Mouse (Mus musculus): ENCODE data around the gene Edem2. TPM values are rescaled to one million over a fixed set of nuclear protein-coding genes. Genes with fewer than 3 reads are reported as not detected.
"Not testable (repeated sequence)": the region's sequence is repeated elsewhere in the genome, so short reads cannot be mapped to it uniquely, and the experiment has no call there.

Gene Edem2
- polyA plus RNA-seq, 1 experiment from 2014 or later: 44.8 TPM

- WGBS: 49% methylated on average over 9 of the region's 9 CpGs
- H3K36me3 ChIP-seq (ENCODE audit: insufficient read depth, low read length): no peaks in the 10 kb centered on the region
- H3K9me3 ChIP-seq (ENCODE audit: low read length): no peaks in the 10 kb centered on the region
- no peak overlapping the region for H3K4me3 ChIP-seq (ENCODE audit: low read length)
- peaks cover 4% of the 10 kb centered on the region; the same call in 1 of the 2 replicates for H3K4me1 ChIP-seq (ENCODE audit: insufficient read depth, low read length)
- H3K27ac ChIP-seq (ENCODE audit: low read length): no peak overlapping the region
- H3K4me2 ChIP-seq (replicated peaks; ENCODE audit: low read depth, low read length): no peak overlapping the region
- H3K9ac ChIP-seq (replicated peaks; ENCODE audit: low read length): no peak overlapping the region
- no peak for ATAC-seq (ENCODE audit: low FRiP score, low TSS enrichment)
- H3K27me3 ChIP-seq (ENCODE audit: insufficient read depth, low read length): no peaks in the 10 kb centered on the region
These were observed 8.5 kb upstream of the Edem2 start for GRCm38 (mm10) chr2:155737803-155738202.

- Histone ChIP-seq H3K4me2 (replicated peaks; ENCODE audit: low read depth, low read length) (no peak overlapping the region), H3K27ac (ENCODE audit: low read length) (peak overlapping the region; percentile 26; the same call in 1 of the 2 replicates), H3K4me3 (ENCODE audit: low read length) (no peak overlapping the region), H3K4me1 (ENCODE audit: insufficient read depth, low read length) (peaks cover 4% of the 10 kb centered on the region; the same call in 1 of the 2 replicates), H3K36me3 (ENCODE audit: insufficient read depth, low read length) (no peaks in the 10 kb centered on the region), H3K9ac (replicated peaks; ENCODE audit: low read length) (no peak overlapping the region), H3K27me3 (ENCODE audit: insufficient read depth, low read length) (no peaks in the 10 kb centered on the region), H3K9me3 (ENCODE audit: low read length) (no peaks in the 10 kb centered on the region)
- no peak for ATAC-seq (ENCODE audit: low FRiP score, low TSS enrichment)
- 73% methylated on average over 6 of the region's 6 CpGs for WGBS
These were observed 7.7 kb upstream of the Edem2 start for GRCm38 (mm10) chr2:155736936-155737335.

GRCm38 (mm10) chr2:155735766-155736165 is 6.5 kb upstream of the Edem2 start, which contains the start of gene Gm17581:
Gene Gm17581, minus strand, starts transcription at chr2:155735866.
- H3K4me1 ChIP-seq (ENCODE audit: insufficient read depth, low read length); H3K4me2 ChIP-seq (replicated peaks; ENCODE audit: low read depth, low read length); ATAC-seq (ENCODE audit: low FRiP score, low TSS enrichment); H3K27me3 ChIP-seq (ENCODE audit: insufficient read depth, low read length); H3K9ac ChIP-seq (replicated peaks; ENCODE audit: low read length); H3K27ac ChIP-seq (ENCODE audit: low read length); H3K36me3 ChIP-seq (ENCODE audit: insufficient read depth, low read length); H3K4me3 ChIP-seq (ENCODE audit: low read length); H3K9me3 ChIP-seq (ENCODE audit: low read length): not testable (repeated sequence)
- WGBS: 91% methylated on average over 5 of the region's 5 CpGs

DNA sequence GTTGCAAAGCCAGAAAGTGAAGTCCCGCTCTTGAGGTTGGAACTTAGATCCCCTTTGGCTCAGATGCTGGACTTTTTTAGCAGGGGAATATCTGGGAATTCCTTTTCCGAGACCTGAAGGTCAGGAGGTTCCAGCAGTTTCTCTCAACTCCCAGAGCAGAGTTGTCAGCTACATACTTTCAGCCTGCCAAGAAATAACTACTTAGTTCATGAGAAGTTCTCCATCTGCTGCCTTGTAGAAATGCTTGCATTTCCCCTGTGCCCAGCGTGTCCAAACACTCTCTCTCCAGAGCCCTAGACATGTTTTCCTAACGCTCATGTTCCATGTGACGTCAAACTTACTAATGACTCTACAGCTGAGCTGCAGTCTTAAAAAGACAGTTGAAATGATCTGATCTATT is 5.8 kb upstream of the Edem2 start:
- 57% methylated on average over 5 of the region's 5 CpGs for WGBS
- no peaks in the 10 kb centered on the region for H3K36me3 ChIP-seq (ENCODE audit: insufficient read depth, low read length)
- H3K9me3 ChIP-seq (ENCODE audit: low read length): no peaks in the 10 kb centered on the region
- H3K4me3 ChIP-seq (ENCODE audit: low read length): no peak overlapping the region
- H3K9ac ChIP-seq (replicated peaks; ENCODE audit: low read length): no peak overlapping the region
- H3K4me1 ChIP-seq (ENCODE audit: insufficient read depth, low read length): peaks cover 4% of the 10 kb centered on the region; the same call in 1 of the 2 replicates
- no peaks in the 10 kb centered on the region for H3K27me3 ChIP-seq (ENCODE audit: insufficient read depth, low read length)
- no peak for ATAC-seq (ENCODE audit: low FRiP score, low TSS enrichment)
- no peak overlapping the region for H3K4me2 ChIP-seq (replicated peaks; ENCODE audit: low read depth, low read length)
- no peak overlapping the region for H3K27ac ChIP-seq (ENCODE audit: low read length)

DNA sequence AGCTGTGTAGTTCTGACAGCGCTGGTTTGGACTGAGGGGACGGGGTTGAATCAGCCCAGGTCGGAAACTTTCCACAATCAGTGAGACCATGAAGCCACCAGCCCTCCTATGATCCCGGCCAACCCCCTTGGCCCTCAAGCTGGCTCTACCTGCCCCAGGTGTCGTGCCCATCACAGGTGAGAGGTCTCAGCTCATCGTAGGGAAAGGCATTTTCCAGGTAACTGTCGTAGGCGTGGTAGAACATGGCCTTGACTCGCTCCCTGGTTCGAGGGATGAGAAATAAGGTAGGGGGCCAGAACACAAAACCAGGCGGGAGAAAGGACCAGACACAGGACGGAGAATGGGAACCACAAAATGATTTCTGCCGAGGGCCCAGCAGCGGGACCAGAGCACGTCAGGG is 533 bp downstream of the Edem2 start:
- WGBS: 4% methylated on average over 15 of the region's 15 CpGs
- Histone ChIP-seq H3K9ac (replicated peaks; ENCODE audit: low read length) (peak overlapping the region; percentile 73), H3K9me3 (ENCODE audit: low read length) (no peaks in the 10 kb centered on the region), H3K36me3 (ENCODE audit: insufficient read depth, low read length) (no peaks in the 10 kb centered on the region), H3K4me1 (ENCODE audit: insufficient read depth, low read length) (peaks cover 8% of the 10 kb centered on the region), H3K27me3 (ENCODE audit: insufficient read depth, low read length) (no peaks in the 10 kb centered on the region), H3K4me3 (ENCODE audit: low read length) (peak overlapping the region; percentile 72), H3K27ac (ENCODE audit: low read length) (no peak overlapping the region), H3K4me2 (replicated peaks; ENCODE audit: low read depth, low read length) (peak overlapping the region; percentile 94)
- ATAC-seq (ENCODE audit: low FRiP score, low TSS enrichment): no peak; the same call in 1 of the 2 replicates

DNA sequence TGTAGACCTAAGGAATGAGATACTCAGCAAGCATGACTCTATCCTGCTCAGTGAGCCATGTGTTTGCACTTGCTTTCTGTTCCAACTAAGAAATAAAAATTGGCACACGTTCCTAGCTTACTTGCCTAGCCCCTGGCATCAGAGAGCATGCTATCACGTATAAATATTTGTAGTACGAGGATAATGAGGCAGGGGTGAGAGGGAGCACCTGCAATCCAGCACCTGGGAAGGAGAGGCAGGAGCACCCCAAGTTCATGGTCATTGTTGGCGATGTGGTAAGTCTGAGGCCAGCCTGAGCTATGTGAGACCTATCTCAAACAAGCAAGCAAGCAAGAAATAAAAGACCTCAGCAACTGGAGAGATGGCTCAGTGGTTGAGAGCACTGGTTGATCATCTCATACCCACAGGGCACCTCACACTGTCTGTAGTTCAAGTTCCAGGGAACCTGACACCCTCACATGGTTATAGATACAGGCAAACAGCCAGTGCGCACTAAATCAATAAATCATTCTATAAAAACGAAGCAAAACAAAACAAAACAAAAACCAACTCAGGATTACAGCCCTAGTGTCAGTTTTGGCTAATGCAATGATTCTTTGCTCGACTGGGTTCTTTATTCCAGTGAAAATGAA is 1.4 kb downstream of the Edem2 start:
- Histone ChIP-seq H3K36me3 (ENCODE audit: insufficient read depth, low read length) (no peaks in the 10 kb centered on the region), H3K27ac (ENCODE audit: low read length) (no peak overlapping the region), H3K4me1 (ENCODE audit: insufficient read depth, low read length) (peaks cover 8% of the 10 kb centered on the region), H3K4me3 (ENCODE audit: low read length) (no peak overlapping the region), H3K9me3 (ENCODE audit: low read length) (no peaks in the 10 kb centered on the region), H3K27me3 (ENCODE audit: insufficient read depth, low read length) (no peaks in the 10 kb centered on the region), H3K4me2 (replicated peaks; ENCODE audit: low read depth, low read length) (no peak overlapping the region; the same call in 1 of the 2 replicates), H3K9ac (replicated peaks; ENCODE audit: low read length) (0 out of 2 replicates have a peak overlapping the region, but pooled peaks have one; percentile 17)
- 50% methylated on average over 7 of the region's 7 CpGs for WGBS
- no peak for ATAC-seq (ENCODE audit: low FRiP score, low TSS enrichment)

DNA sequence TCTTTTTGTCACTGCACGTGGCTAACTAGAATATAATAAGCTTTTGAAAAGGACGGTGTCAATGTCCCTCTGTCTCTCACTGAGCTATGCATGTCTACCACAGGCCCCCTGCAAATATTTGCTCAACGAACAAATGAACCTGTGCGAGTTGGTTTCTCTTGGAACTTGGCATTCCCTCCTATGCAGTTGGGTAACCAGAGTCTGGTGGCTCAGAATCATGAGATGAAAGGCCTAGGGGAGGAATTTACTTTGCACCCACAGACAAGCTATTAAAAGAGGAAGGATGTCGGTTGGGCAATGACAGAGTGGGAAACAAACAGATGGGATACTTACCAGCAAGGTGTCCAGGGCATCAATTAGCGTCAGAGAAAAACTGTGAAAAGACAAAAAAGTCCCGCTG is 3.0 kb downstream of the Edem2 start:
- Histone ChIP-seq H3K36me3 (ENCODE audit: insufficient read depth, low read length) (no peaks in the 10 kb centered on the region), H3K9ac (replicated peaks; ENCODE audit: low read length) (no peak overlapping the region), H3K4me2 (replicated peaks; ENCODE audit: low read depth, low read length) (no peak overlapping the region), H3K9me3 (ENCODE audit: low read length) (no peaks in the 10 kb centered on the region), H3K4me1 (ENCODE audit: insufficient read depth, low read length) (peaks cover 8% of the 10 kb centered on the region), H3K27me3 (ENCODE audit: insufficient read depth, low read length) (no peaks in the 10 kb centered on the region), H3K27ac (ENCODE audit: low read length) (no peak overlapping the region), H3K4me3 (ENCODE audit: low read length) (no peak overlapping the region)
- 90% methylated on average over 7 of the region's 7 CpGs for WGBS
- no peak for ATAC-seq (ENCODE audit: low FRiP score, low TSS enrichment)

DNA sequence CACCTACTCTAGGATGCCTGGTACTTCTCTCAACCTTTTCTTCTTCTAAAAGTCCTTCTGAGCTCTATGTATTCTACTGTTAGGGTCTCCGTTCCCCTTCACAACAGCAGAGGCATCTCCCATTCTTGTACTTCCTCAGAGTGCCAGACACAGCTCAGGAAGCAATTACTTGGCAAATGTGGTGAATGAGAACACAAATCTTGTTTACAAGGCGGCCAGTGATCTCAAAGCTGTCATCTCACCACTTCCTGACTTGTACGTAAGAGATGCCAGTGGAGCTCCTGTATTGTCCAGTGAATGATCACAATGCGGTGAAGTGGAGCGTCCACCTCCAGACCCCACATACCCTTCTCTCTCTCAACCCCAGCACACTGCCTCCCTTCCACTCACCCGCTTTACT is 4.7 kb downstream of the Edem2 start:
- Histone ChIP-seq H3K9me3 (ENCODE audit: low read length) (no peaks in the 10 kb centered on the region), H3K27ac (ENCODE audit: low read length) (no peak overlapping the region), H3K4me1 (ENCODE audit: insufficient read depth, low read length) (peaks cover 8% of the 10 kb centered on the region), H3K4me3 (ENCODE audit: low read length) (no peak overlapping the region), H3K36me3 (ENCODE audit: insufficient read depth, low read length) (no peaks in the 10 kb centered on the region), H3K9ac (replicated peaks; ENCODE audit: low read length) (no peak overlapping the region), H3K4me2 (replicated peaks; ENCODE audit: low read depth, low read length) (no peak overlapping the region), H3K27me3 (ENCODE audit: insufficient read depth, low read length) (no peaks in the 10 kb centered on the region)
- no peak for ATAC-seq (ENCODE audit: low FRiP score, low TSS enrichment)
- 79% methylated on average over 6 of the region's 6 CpGs for WGBS

- Histone ChIP-seq H3K4me3 (ENCODE audit: low read length) (no peak overlapping the region), H3K36me3 (ENCODE audit: insufficient read depth, low read length) (no peaks in the 10 kb centered on the region), H3K9ac (replicated peaks; ENCODE audit: low read length) (no peak overlapping the region), H3K9me3 (ENCODE audit: low read length) (no peaks in the 10 kb centered on the region), H3K27me3 (ENCODE audit: insufficient read depth, low read length) (no peaks in the 10 kb centered on the region), H3K27ac (ENCODE audit: low read length) (no peak overlapping the region), H3K4me1 (ENCODE audit: insufficient read depth, low read length) (peaks cover 8% of the 10 kb centered on the region), H3K4me2 (replicated peaks; ENCODE audit: low read depth, low read length) (no peak overlapping the region)
- ATAC-seq (ENCODE audit: low FRiP score, low TSS enrichment): no peak
- 75% methylated on average over 5 of the region's 5 CpGs for WGBS
These were observed 5.2 kb downstream of the Edem2 start for GRCm38 (mm10) chr2:155724036-155724435.

GRCm38 (mm10) chr2:155720585-155720984 is 8.7 kb downstream of the Edem2 start:
- Histone ChIP-seq H3K4me3 (ENCODE audit: low read length) (no peak overlapping the region), H3K27me3 (ENCODE audit: insufficient read depth, low read length) (no peaks in the 10 kb centered on the region), H3K9me3 (ENCODE audit: low read length) (no peaks in the 10 kb centered on the region), H3K4me1 (ENCODE audit: insufficient read depth, low read length) (no peaks in the 10 kb centered on the region), H3K4me2 (replicated peaks; ENCODE audit: low read depth, low read length) (no peak overlapping the region), H3K27ac (ENCODE audit: low read length) (no peak overlapping the region), H3K9ac (replicated peaks; ENCODE audit: low read length) (no peak overlapping the region), H3K36me3 (ENCODE audit: insufficient read depth, low read length) (peaks cover 5% of the 10 kb centered on the region; the same call in 1 of the 2 replicates)
- 82% methylated on average over 5 of the region's 5 CpGs for WGBS
- ATAC-seq (ENCODE audit: low FRiP score, low TSS enrichment): no peak

Data from kidney, embryonic 16.5 days (tissue).